Mouse (Mus musculus) CH12F3 (cell line): Measurements from ENCODE around the gene Taok3.

Source experiments
- in situ Hi-C: fragments of 300-500 bp; cut with MboI; formaldehyde crosslinking; loops from 2 replicates; pipeline ENCODE4 v1.14.3; 2020; ENCODE audit warnings: low sequenced_read_pairs

Taok3 gene

DNA sequence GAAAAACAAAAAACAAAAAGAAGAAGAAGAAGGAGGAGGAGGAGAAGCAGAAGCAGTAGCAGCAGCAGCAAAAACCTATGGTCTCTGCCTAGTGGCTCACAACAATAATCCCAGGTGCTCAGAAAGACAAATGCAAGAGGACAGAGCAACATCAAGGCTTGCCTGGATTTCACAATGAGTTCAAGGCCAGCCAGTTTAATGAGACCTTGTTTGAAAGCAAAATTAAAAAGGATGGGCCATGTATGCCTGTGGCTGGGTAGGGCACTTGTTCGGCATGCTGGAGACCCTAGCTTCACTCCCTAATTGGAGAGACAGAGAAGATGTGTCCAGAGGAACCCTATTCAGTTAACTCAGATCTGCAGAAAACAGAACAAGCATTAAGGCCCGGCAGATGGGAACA is 2.7 kb upstream of the Taok3 start:
- in situ Hi-C loops, result no loop called here

DNA sequence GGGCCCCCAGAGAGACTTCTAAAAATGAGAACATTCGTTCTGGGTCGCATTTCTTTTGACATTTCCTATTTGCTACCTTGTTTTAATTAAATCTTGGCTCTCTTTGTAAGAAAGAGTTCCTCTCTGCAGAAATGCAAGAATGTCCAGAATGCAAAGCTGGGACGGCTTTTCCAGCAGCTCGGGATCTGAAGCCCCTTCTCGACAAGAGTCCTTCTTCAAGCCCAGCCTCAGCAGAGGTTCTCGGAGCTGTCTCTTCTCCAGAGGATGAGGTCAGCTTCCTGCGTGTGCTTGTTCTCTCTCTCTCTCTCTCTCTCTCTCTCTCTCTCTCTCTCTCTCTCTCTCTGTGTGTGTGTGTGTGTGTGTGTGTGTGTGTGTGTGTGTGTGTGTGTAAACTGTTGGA is 2.2 kb upstream of the Taok3 start:
- in situ Hi-C loops, result no loop called here

DNA sequence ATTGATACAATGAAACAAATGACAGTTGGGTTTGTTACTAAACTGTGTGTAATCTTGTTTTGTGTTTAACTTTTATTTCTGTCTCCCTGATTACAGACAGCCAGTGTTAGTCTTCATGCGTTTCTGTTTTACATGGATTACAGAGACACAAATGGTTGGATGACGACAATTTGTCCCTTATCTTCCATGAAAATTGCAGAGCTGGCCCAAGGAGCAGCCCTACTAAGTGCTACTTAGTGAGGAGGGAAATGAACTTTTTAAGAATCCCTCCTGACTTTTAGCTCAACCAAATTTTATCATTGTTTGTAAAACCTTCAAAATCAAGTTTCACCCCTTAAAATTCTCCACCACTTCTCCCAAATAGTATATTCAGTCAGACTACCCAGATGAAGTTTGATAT is 1.7 kb upstream of the Taok3 start:
- in situ Hi-C loops, result no loop called here

DNA sequence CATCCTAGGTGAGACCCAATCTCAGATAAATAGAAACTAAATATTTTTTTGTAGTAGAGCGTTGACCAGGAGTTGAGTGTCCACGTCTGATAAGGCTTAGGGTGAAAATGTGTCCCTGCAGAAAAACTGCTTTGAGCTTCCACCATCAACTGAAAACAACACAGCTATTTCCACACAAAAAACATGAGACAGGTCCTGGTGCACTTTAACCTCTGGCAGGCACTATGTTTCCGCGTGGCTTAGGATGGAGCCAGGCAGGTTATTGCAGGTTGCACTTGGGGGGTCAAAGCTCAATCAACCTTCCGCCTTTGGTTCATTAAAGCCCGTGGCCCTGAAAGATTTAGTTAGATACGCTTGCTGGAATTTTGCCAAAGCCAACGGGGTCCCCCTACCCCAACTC is 1.1 kb upstream of the Taok3 start:
- in situ Hi-C loops, result no loop called here

DNA sequence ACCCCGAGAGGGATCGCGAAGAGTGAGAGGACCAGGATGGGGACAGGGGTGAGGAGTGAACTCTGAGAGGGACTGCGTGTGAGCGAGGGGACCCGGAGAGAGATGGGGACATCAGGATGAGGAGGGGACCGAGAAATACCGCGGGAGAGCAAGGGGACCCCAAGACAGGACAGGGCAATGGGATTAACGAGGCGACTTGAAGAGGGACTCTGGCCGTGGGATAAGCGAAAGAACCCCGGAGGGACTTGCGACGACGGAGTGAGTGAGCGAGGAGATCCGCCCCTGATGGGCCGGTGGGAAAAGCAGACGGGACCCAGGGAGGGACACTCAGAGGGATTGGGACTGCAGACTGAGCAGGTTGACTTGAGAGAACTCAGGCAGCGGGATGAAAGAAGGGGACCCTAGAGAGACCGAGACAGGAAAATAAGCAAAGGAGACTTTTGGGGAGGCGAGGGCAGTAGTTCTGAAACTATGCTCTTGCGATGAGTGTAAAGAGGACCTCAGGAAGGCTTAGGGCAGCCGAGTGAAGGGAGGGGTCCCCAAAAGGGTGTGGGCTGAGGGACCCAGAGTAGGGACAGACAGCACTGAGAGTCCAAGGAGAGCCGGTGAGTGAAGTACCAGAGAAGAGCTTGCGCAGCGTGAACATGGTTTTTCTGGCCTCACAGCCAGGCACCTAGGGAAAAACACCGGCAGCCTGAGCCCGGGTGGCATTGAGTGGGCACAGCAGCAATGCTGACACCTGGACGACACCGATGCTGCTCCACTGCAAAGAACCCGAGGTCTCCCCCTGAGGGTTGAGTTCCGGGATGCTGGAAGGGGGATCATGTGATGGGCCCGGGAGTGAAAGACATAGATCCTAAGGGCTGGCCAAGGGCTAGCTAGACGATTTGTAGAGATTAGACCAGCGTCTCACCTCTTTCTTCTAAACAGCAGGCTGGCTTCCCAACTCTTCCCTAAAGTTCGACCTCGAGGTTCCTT is 849 bp downstream of the Taok3 start:
- in situ Hi-C loops, result no loop called here

DNA sequence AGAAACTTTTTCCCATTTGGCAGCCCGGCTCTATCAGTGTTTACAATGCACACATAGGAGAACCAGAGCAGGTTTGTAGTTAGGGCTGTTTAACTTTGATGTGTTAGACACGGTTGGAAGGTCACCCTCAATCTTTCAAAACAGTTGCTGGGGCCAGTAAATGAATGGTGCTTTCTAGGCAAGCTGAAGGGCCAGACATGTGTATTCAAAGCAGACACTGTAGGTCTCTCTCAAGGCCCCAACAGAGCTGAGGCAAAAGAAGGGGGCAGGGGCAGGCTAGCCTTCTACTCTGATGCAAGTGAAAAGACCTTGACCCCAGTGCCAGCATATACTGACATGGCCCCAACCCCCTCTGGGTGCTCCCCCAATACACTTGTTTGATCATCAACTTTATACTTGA is 1.7 kb downstream of the Taok3 start:
- in situ Hi-C loops, result no loop called here

DNA sequence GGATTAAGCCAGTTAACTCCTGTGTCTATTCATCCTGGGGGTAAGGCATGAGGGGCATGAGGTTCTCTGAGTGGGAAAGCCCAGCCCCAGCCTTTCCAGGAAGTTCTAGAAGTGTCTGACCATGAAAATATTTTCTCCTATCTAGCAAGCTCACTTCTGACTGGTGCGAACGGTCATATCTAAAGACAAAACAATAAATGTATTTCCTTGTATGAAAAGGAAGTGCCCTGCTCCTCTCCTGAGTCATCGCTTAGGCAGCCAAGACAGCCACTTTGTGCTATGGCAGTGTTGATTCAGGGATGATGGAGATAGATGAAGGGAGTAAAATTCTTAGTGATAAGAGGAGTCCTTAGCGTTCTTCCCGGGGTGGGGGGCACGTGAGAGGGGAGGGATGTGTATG is 3.2 kb downstream of the Taok3 start:
- in situ Hi-C loops, result no loop called here

DNA sequence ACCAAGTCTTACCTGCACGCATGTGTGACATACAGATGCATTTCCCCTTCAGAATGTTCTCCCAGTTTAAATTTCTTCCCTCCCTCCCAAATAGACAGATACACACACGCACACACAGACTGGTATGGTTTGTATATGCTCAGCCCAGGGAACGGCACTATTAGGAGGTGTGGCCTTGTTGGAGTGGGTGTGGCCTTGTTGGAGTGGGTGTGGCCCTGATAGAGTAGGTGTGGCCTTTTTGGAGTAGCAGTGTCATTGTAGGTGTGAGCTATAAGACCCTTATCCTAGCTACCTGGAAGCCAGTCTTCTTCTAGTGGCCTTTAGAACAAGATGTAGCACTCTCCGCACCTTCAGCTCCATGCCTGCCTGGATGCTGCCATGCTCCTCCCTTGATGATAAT is 3.9 kb downstream of the Taok3 start:
- in situ Hi-C loops, result no loop called here

DNA sequence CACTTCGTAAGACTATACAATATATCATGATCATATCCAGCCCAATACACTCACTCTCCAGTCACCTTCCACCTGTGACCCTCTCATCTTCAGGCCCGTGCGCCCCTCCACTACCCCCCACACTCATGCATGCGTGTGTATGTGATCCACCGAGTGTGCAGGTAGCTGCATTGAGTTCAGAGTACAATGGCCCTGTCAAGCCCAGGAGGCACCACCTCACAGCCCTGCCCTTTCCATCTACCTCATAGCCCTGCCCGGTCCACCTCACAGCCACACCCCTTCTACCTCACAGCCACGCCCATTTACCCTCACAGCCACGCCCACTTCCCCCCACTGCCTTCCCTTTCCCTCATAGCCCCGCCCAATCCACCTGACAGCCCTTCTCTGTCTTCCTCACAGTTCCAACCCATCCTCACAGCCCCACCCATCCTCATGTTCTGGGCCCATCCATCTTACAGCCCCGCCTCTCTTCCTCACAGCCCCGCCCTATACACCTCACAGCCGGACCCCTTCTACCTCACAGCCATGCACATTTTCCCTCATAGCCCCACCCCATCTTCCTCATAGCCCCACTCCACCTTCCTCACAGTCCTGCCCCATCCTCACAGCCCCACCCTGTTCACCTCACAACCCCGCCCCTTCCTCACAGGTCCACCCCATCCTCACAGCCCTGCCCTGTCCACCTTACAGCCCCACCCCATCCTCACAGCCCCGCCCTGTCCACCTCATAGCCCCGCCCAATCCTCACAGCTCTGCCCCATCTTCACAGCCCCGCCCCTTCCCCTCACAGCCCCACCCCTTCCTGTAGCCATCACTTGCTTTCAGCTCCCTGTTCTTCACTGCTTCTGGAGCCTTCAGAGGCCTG is 5.8 kb downstream of the Taok3 start:
- in situ Hi-C loops, result no loop called here

DNA sequence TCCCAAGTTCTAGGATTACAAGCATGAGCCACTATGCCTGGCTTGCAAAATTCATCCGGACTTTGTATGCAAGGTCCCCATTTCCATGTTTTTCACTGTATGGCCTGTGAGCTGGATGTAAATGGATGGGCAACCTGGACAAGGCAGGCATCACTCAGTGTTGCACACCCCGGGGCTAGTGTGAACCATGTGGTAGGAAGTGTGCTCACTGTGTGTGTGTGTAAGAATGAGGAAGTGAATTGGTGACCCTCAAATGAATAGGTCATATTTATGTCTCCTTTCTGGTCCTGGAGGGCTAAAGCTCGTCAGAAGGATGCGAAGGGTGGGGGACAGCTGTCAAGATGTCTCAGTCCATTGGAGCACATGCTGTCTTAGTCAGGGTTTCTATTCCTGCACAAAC is 7.1 kb downstream of the Taok3 start:
- in situ Hi-C loops, result no loop called here

DNA sequence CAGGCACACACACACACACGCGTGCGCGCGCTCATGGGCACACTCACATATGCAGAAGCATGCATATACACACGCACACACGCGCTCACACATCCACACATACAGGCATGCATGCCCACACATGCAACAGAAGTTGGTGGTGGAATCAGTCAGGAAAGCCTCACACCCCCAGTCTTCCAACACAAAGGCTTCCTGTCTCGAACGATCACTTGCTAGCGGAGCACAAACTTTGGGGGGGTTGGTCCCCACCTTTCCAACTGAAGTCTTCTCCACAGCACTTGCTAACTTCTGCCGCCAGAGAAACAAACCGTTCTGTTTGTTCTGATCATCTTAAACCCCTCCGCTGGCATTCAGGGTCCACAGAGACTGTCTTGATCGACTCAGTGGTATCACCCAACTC is 10.8 kb downstream of the Taok3 start:
- in situ Hi-C loops, result no loop called here

DNA sequence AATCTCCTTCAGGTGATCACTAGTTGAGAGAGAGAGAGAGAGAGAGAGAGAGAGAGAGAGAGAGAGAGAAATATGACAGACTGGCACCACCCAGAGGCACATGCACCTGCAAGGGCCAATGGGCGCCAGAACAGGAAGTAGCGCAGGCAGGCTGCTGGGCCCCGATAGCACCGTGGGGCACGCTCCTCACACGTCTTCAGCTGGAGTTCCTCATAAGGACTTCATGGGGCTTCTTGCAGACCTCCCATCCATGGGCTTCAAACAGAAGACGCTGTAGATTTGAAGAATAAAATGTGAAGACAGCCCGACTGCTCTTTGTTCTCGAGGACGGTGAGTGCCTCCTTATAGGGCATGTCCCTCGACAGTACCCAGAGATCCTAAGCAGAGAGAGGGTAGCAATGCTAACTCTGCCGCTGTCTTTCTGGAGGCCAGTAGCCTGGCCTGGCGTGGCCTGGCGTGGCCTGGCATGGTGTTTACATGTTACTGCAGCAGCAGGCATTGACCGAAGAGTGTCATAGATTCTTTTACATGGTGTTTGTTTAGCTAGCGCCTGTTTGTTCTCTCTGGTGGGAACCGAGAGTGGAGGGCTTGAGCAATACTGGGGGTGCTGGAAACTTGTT is 13.6 kb downstream of the Taok3 start:
- in situ Hi-C loops, result no loop called here

DNA sequence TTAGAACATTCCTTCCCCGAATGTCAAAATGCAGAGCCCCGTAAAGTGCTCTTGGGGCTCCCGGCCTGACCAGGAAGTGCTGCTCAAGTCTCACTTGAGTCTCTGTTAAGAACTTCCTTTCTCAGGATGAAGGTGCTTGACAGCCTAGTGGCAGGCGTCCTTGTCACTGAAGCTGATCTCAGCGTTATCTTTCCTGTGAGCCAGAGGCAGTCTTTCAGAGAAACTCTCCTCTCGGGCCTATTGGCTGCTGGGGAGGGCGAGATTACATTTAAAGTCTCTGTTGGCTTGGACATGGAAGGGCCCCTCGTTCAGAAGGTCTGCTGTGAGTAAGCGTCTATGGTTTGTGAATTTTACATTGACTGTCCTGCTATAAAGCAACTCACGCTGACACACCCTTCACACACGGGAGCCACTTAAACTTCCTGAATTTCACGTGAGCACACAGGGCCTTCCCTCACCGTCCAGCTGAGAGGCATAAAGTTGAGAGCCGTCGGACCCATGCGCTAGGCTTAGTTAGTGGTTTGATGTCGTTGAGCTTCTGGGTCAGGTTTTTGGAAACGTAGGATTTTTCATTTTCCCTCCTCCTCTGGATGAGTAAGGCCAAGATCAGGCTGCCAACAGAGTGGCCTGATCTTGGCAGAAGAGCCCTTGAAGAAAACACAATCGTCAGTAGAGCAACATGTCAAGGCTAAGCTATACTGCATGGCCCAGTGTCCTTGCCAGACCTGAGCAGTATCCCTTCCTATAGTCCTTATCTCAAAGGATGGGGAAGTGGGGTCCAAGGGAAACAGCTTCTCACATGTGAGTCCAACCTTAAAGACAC is 14.3 kb downstream of the Taok3 start:
- in situ Hi-C loops, result no loop called here

DNA sequence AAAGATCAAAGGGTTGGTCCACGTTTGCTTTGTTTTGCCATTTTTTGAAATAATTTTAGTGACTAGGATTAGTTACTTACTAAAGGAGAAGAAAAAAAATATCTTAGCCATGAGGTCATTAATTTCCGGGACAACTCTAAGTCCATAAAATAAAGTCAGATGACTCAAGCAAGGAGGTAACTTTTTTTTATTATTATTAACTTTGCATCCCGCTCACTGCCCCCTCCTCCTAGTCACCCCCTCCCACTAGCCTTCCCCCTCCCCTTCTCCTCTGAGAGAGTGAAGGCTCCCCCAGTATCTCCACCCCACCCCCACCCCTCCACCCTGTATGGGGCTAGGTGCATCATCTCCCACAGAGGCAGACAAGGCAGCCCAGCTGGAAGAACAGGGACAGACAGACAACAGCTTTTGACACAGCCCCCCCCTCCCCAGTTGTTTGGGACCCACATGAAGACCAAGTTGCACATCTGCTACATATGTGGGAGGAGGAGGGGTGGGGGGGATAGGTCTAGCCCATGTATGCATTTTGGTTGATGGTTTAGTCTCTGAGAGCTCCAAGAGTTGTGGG is 15.0 kb downstream of the Taok3 start:
- in situ Hi-C loops, result no loop called here

DNA sequence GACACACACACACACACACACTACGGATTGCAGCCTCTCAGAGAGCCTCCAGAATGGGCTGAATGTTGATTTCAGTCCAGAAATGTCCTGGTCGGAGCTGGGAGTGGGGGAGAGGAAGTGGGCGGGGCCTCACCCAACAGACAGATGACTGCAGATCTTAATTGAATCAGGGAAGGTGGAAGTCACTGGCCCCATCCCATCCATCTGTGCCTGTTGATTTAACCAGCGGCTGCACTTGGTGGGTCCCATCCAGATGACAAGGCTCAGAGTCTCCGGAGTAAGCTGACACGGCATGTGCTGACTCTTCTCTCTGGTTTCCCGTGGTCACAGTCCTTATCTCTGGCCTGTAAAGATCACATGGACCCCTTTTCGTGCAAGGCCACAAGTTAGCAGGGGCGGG is 15.9 kb downstream of the Taok3 start:
- in situ Hi-C loops, result no loop called here

DNA sequence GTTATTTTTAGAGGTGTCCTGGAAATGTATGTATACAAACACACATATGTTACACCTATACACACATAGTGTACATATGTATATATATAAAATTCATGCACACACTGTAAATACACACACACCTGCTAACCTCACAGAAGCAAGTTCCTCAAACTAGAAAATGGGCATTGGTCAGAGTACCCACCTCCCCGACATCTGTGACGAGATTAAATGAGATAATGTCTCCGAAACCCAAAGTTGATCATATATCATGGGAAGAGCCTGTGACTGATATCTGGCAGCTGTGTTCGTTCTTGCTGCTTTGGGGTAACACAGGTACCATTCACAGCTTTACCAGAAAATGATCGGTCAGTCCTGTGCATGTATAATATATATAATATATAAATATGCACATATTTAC is 16.6 kb downstream of the Taok3 start:
- in situ Hi-C loops, result no loop called here

DNA sequence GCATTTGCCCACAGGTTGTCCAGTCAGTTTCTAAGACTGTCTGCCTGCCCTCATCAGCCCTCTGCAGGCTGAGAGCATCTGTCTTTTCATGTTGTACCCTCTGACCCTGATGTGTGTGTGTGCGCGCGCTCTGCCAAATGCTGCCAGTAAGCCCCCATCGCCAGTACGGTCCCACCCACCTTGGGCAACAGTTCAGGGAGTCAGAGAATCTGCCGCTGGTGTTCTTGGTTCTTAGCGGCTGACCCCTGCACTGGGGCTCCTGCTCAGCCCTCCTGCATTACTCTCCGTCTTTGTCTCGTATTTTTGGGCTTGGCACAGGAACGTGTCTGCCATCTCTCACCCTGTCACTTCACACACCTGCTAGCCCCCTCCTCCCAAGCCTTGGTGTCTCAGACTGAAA is 17.1 kb downstream of the Taok3 start:
- in situ Hi-C loops, result no loop called here

DNA sequence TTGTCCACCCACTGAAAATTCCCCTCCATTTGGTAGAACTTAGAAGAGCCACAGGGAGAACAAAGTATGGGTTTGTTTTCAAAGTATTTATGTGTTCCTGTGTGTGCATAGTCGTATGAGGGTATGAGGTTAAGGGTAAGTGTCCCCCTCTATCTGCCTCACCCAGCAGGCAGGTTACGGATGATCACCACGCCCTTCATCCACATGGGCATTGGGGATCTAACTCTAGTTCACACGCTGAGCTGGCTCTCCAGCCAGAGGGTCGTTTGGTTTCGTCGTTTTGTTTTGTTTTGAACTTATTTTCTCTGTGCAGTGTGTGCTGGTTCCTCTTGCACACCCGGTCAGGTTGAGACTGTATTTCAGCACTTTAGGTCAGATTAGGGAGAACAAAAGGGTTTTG is 17.7 kb downstream of the Taok3 start:
- in situ Hi-C loops, result no loop called here

DNA sequence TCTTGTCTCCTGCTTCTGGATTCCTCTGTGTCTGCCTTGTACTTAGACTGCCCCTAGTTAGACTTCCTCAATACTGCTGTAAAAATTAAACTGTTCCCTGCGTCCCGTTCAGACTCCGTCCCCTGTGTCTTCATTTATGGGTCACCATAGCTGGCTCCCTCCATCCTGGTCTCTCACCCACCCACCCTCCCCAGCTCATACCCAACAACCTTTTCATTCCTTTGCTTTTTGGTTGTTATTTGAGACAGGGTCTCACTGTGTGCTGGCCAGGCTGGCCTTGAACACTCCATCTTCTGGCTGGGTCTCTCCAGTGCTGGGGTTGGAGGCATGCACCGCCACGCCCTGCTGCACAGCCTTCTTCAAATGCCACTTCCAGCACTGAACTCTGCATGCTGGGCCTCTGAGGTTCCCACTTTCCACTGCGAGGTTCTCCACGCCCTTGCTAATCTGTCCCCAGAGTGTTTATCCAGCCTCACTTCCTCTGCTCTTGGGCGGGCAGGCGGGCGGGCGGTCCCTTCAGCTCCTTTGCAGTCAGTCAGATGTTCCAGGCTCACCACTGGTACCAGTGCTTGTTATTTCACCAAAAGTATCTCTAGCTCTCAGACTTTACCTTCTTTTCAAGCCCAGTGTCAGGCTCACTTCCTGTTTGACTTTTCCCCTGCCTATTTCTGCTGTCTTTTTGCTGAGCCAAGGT is 18.5 kb downstream of the Taok3 start:
- in situ Hi-C loops, result no loop called here

DNA sequence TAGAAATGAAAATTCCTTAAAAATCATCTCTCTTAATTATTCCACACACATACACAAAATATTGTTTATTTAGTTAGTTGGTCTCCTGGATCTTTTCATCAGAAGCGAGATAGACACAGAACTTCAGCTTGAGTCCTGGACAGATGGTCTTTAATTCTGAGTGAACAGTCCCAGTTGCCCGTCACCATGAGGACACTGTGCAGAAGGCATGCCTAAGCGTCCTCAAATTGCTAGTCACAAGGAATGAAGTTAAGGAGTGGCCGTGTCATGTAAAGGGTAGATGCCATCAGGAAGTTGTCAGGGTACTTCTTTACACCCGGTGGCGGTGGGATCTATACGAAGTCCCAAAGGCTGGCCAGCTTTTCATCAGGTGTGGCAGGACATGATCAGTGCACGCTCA is 19.9 kb downstream of the Taok3 start:
- in situ Hi-C loops, result no loop called here
